Mouse (Mus musculus) intestine, embryonic 16.5 days (tissue): ENCODE measurements around the gene Vmn2r91. TPM values are rescaled to one million over a fixed set of nuclear protein-coding genes. Genes with fewer than 3 reads are reported as not detected.
"Not testable (repeated sequence)": the region's sequence is repeated elsewhere in the genome, so short reads cannot be mapped to it uniquely, and the experiment has no call there.

Experiments
- ATAC-seq: fragments of 200-750 bp; cut with Nextera tagmentation; 2 replicates; pipeline ENCODE4 v1.8.0; 2017; ENCODE audit warnings: moderate TSS enrichment, moderate library complexity
- H3K27ac ChIP-seq: fragments of 300-500 bp; sonication (generic); 2 replicates; pipeline ENCODE4 v1.5.1; 2014; ENCODE audit warnings: mild to moderate bottlenecking, low read length
- H3K27me3 ChIP-seq: fragments of 300-500 bp; sonication (generic); replicated peaks from 2 replicates; pipeline ENCODE4 v1.6.1; 2014; ENCODE audit warnings: low read length, control low read depth, mixed read lengths; ENCODE audit not compliant: control insufficient read depth, insufficient read depth
- H3K36me3 ChIP-seq: fragments of 300-500 bp; sonication (generic); 2 replicates; pipeline ENCODE4 v1.6.1; 2014; ENCODE audit warnings: low read length, control low read depth; ENCODE audit not compliant: control insufficient read depth, insufficient read depth
- H3K4me1 ChIP-seq: fragments of 300-500 bp; sonication (generic); 2 replicates; pipeline ENCODE4 v1.6.1; 2014; ENCODE audit warnings: low read length, control low read depth, mixed read lengths; ENCODE audit not compliant: control insufficient read depth, insufficient read depth
- H3K4me2 ChIP-seq: fragments of 300-500 bp; sonication (generic); 2 replicates; pipeline ENCODE4 v1.6.1; 2014; ENCODE audit warnings: low read depth, low read length, control low read depth
- H3K4me3 ChIP-seq: fragments of 300-500 bp; sonication (generic); 2 replicates; pipeline ENCODE4 v1.5.1; 2014; ENCODE audit warnings: mild to moderate bottlenecking, low read length
- H3K9ac ChIP-seq: fragments of 300-500 bp; sonication (generic); 2 replicates; pipeline ENCODE4 v1.6.1; 2014; ENCODE audit warnings: low read depth, low read length
- H3K9me3 ChIP-seq: fragments of 300-500 bp; sonication (generic); 2 replicates; pipeline ENCODE4 v1.6.1; 2016; ENCODE audit warnings: low read length, control low read depth; ENCODE audit not compliant: control insufficient read depth
- WGBS: fragments of 180-500 bp; shearing (Covaris S2); extraction: QIAGEN DNeasy Blood & Tissue Kit; methylation state at CpG from one replicate; pipeline ENCODE4 v1.1.7; 2014; 5-methylcytosine and 5-hydroxymethylcytosine counted together
- polyA plus RNA-seq: library from polyadenylated mRNA; unstranded; fragments of >200 nt; fragmentation: Nextera tagmentation; extraction: Ambion mirVana; gene quantifications from 2 replicates; pipeline ENCODE4 v1.2.1, GENCODE M21; 2015

The Vmn2r91 gene
- polyA plus RNA-seq, result not detected in 2 replicates

DNA sequence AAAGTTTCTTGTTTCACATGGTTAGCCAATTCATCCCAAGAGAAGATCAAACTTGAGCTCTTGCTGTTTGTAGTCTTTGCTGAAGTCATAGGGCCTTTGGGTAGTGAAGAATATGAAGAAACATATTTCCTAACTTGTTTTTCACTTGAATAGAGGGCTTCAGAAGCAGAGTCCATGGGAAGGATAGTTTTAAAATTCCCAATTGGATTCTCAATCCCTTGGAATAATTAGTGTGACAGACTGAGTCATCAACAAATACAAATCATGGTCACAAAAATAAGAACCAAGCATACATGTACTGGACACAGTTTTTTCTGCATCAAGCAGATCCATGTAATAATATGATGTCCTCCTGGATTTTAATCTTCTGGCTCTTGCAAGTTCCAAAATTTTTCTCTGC lies at the start of gene Vmn2r91:
Vmn2r91 (plus strand) TSS at position 301 of the 400 bp plus-strand sequence.
- H3K36me3 ChIP-seq, H3K4me1 ChIP-seq, H3K4me2 ChIP-seq, H3K27ac ChIP-seq, H3K9me3 ChIP-seq, ATAC-seq, H3K4me3 ChIP-seq, H3K27me3 ChIP-seq, H3K9ac ChIP-seq: not testable (repeated sequence)

DNA sequence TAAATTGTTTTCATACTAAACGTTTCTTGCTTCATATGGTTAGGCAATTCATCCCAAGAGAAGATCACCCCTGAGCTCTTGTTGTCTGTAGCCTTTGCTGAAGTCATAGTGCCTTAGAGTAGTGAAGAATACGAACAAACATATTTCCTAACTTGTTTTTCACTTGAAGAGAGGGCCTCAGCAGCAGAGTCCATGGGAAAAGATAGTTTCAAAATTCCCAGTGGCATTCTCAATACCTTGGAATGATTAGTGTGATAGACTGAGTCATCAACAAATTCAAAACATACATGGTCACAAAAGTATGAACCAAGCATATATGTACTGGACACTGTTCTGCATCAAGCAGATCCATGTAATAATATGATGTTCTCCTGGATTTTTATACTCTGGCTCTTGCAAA lies 35.7 kb upstream of the Vmn2r91 start, which contains the start of gene Vmn2r124:
Vmn2r124 (plus strand) TSS at position 301 of the 400 bp plus-strand sequence.
- H3K4me1 ChIP-seq, result no peaks in the 10 kb centered on the region
- H3K27me3 ChIP-seq, result no peaks in the 10 kb centered on the region
- H3K4me2 ChIP-seq, result no peak within 1 kb of the TSS
- H3K4me3 ChIP-seq, result no peak within 1 kb of the TSS
- H3K36me3 ChIP-seq, result no peaks in the 10 kb centered on the region
- no peak within 1 kb of the TSS for H3K9ac ChIP-seq
- H3K9me3 ChIP-seq, result no peaks in the 10 kb centered on the region
- H3K27ac ChIP-seq, result no peak within 1 kb of the TSS
- ATAC-seq, result no peak
- 43% methylated on average over 2 of the region's 2 CpGs for WGBS

DNA sequence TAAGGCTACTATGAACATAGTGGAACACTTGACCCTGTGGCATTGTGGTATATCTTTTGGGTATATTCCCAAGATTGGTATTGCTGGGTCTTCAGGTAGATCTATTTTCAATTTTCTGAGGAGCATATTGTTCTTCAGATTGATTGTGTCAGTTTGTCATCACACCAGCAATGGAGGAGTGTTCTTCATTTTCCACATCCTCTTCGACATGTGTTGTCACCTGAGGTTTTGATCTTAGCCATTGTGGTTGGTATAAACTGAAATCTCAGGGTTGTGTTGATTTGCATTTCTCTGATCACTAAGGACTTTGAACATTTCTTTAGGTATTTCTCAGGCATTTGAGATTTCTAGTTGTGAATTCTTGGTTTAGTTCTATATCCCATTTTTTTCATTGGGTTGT lies 10.8 kb downstream of the Vmn2r91 start:
- not testable (repeated sequence) for ATAC-seq

DNA sequence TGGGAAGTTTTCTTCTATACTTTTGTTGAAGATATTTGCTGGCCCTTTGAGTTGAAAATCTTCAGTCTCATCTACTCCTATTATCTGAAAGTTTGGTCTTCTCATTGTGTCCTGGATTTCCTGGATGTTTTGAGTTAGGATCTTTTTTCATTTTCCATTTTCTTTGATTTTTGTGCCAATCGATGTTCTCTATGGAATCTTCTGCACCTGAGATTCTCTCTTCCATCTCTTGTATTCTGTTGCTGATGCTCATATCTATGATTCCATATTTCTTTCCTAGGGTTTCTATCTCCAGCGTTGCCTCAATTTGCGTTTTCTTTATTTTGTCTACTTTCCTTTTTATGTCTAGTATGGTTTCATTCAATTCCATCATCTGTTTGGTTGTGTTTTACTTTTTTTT lies 17.4 kb downstream of the Vmn2r91 start:
- H3K4me2 ChIP-seq, H3K27me3 ChIP-seq, H3K9me3 ChIP-seq, H3K27ac ChIP-seq, H3K4me1 ChIP-seq, H3K36me3 ChIP-seq, H3K9ac ChIP-seq, ATAC-seq, H3K4me3 ChIP-seq: not testable (repeated sequence)
- WGBS, result 87% methylated on average over 3 of the region's 3 CpGs

More for the DNA sequence above, 10.8 kb downstream of the Vmn2r91 start:
- H3K9ac ChIP-seq, H3K4me2 ChIP-seq, H3K9me3 ChIP-seq, H3K4me1 ChIP-seq, H3K36me3 ChIP-seq, H3K27me3 ChIP-seq, H3K27ac ChIP-seq, H3K4me3 ChIP-seq: not testable (repeated sequence)
- WGBS, result 60% methylated on average over 1 of the region's 1 CpGs

DNA sequence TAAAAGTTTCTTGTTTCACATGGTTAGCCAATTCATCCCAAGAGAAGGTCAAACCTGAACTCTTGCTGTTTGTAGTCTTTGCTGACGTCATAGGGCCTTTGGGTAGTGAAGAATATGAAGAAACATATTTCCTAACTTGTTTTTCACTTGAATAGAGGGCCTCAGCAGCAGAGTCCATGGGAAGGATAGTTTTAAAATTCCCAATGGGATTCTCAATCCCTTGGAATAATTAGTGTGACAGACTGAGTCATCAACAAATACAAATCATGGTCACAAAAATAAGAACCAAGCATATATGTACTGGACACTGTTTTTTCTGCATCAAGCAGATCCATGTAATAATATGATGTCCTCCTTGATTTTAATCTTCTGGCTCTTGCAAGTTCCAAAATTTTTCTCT lies 66.8 kb downstream of the Vmn2r91 start, which contains the start of gene Vmn2r92:
Vmn2r92 (plus strand) TSS at position 301 of the 400 bp plus-strand sequence.
- not testable (repeated sequence) for H3K36me3 ChIP-seq, H3K9me3 ChIP-seq, ATAC-seq, H3K4me2 ChIP-seq, H3K4me3 ChIP-seq, H3K27ac ChIP-seq, H3K27me3 ChIP-seq, H3K4me1 ChIP-seq, H3K9ac ChIP-seq
- WGBS, result 66% methylated on average over 1 of the region's 1 CpGs

DNA sequence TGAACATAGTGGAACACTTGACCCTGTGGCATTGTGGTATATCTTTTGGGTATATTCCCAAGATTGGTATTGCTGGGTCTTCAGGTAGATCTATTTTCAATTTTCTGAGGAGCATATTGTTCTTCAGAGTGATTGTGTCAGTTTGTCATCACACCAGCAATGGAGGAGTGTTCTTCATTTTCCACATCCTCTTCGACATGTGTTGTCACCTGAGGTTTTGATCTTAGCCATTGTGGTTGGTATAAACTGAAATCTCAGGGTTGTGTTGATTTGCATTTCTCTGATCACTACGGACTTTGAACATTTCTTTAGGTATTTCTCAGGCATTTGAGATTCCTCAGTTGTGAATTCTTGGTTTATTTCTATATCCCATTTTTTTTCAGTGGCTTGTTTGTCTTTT lies 76.4 kb downstream of the Vmn2r91 start:
- WGBS, result 70% methylated on average over 2 of the region's 2 CpGs
- not testable (repeated sequence) for H3K4me2 ChIP-seq, H3K36me3 ChIP-seq, H3K9me3 ChIP-seq, H3K9ac ChIP-seq, H3K27me3 ChIP-seq, H3K4me3 ChIP-seq, ATAC-seq, H3K4me1 ChIP-seq, H3K27ac ChIP-seq

Other genes starting within 250 kb of the Vmn2r91 start
- 0.34 and 0.56 TPM in 2 replicates for gene Has1, start 229.8 kb upstream of the Vmn2r91 start, polyA plus RNA-seq
- gene Fpr1, start 201.1 kb upstream of the Vmn2r91 start, polyA plus RNA-seq, result 0.29 and 0.60 TPM in 2 replicates
- 0.32 and 0.61 TPM in 2 replicates for gene Fpr2, start 197.2 kb upstream of the Vmn2r91 start, polyA plus RNA-seq
- gene Fpr3, start 197.2 kb upstream of the Vmn2r91 start, polyA plus RNA-seq, result not detected in 2 replicates
- gene Fpr-rs4, start 63.3 kb upstream of the Vmn2r91 start, polyA plus RNA-seq, result not detected in 2 replicates
- gene Vmn2r124, start 35.6 kb upstream of the Vmn2r91 start, polyA plus RNA-seq, result not detected in 2 replicates
- not detected in 2 replicates for gene Vmn2r92, start 66.9 kb downstream of the Vmn2r91 start, polyA plus RNA-seq
- gene Vmn2r94, start 192.7 kb downstream of the Vmn2r91 start, polyA plus RNA-seq, result not detected in 2 replicates
- gene Vmn2r93, start 213.1 kb downstream of the Vmn2r91 start, polyA plus RNA-seq, result not detected in 2 replicates